ENCODE assay signal across 11 mouse cellular contexts in genomic region chr14:25513496-25513895, GRCm38 (mm10). TPM values are rescaled to one million over a fixed set of nuclear protein-coding genes. Genes with fewer than 3 reads are reported as not detected.
DNase-seq lines count a peak whose midpoint lies in the region; ATAC-seq and TF ChIP-seq lines count a peak whose summit lies in the region.
"Had no signal": no experiment of that assay in that cellular context is flagged by ENCODE, and none has a peak within 500 bp of the region (broad histone marks: within the 10 kb centered on the region; RNA-seq: fewer than 3 reads in every experiment).

No protein-coding gene starts in this region.

- no peaks in the 10 kb centered on the region for H3K9me3 ChIP-seq in forebrain, postnatal 0 days (ENCODE audit: low read length)
- H3K9me3 ChIP-seq in hindbrain, embryonic 11.5 days (ENCODE audit: control insufficient read depth, low read length) = no peaks in the 10 kb centered on the region

- ATAC-seq in forebrain, postnatal 0 days = 0 out of 2 replicates have a peak, but pooled peaks have one; percentile 42
- no peak for ATAC-seq in hindbrain, embryonic 11.5 days (ENCODE audit: low FRiP score)
- ATAC-seq in monocyte, adult 5-6 weeks (replicated peaks; ENCODE audit: insufficient number of reproducible peaks, low FRiP score, low TSS enrichment, poor library complexity, severe bottlenecking) = peak; percentile 21; the same call in 1 of the 2 replicates
- ATAC-seq: activated CD4-positive, CD25-positive, alpha-beta regulatory T cell, adult 4 months had no signal

- peak; percentile 84 for DNase-seq in gastrocnemius, adult 18-20 months (ENCODE audit: low spot score)
- no peak for DNase-seq in gastrocnemius, postnatal 4 days (ENCODE audit: low spot score in 2 of 2)
- no peak for DNase-seq in forebrain, postnatal 0 days
- DNase-seq in hindbrain, embryonic 11.5 days (ENCODE audit: low spot score) = no peak
- DNase-seq in thymus, postnatal 10 days (ENCODE audit: low spot score in 2 of 2) = no peak
- DNase-seq in right cerebral cortex, postnatal 25 days = no peak
- DNase-seq in frontal cortex, postnatal 10 days (ENCODE audit: low spot score in 2 of 2) = no peak
- DNase-seq: embryo, embryonic 11 days had no signal

- WGBS in forebrain, postnatal 0 days = 48% methylated on average over 8 of the region's 8 CpGs
- WGBS in hindbrain, embryonic 11.5 days = 71% methylated on average over 8 of the region's 8 CpGs

- H3K4me1 ChIP-seq in forebrain, postnatal 0 days (ENCODE audit: insufficient read depth) = peaks cover 13% of the 10 kb centered on the region
- H3K4me1 ChIP-seq in hindbrain, embryonic 11.5 days (replicated peaks; ENCODE audit: control insufficient read depth, insufficient read depth, low read length) = peaks cover 31% of the 10 kb centered on the region

- H3K36me3 ChIP-seq in forebrain, postnatal 0 days (ENCODE audit: insufficient read depth) = peaks cover 6% of the 10 kb centered on the region; the same call in 1 of the 2 replicates
- H3K36me3 ChIP-seq in hindbrain, embryonic 11.5 days (ENCODE audit: control insufficient read depth, insufficient read depth, low read length) = no peaks in the 10 kb centered on the region

- H3K27me3 ChIP-seq in forebrain, postnatal 0 days (ENCODE audit: insufficient read depth, low read length) = no peaks in the 10 kb centered on the region
- no peaks in the 10 kb centered on the region for H3K27me3 ChIP-seq in hindbrain, embryonic 11.5 days (ENCODE audit: control insufficient read depth, insufficient read depth, low read length)

- H3K9ac ChIP-seq in forebrain, postnatal 0 days = no peak overlapping the region
- no peak overlapping the region for H3K9ac ChIP-seq in hindbrain, embryonic 11.5 days (ENCODE audit: low read depth, low read length)

- TF ChIP-seq CTCF in forebrain, postnatal 0 days (IDR thresholded peaks at IDR 0.05; ENCODE audit: low read depth) = no peak

- H3K4me3 ChIP-seq in forebrain, postnatal 0 days (ENCODE audit: low read depth, low read length) = no peak overlapping the region
- H3K4me3 ChIP-seq in hindbrain, embryonic 11.5 days (ENCODE audit: low read depth, low read length) = no peak overlapping the region
- H3K4me3 ChIP-seq: myocyte had no signal

- no peak overlapping the region for H3K4me2 ChIP-seq in forebrain, postnatal 0 days (ENCODE audit: low read depth)
- H3K4me2 ChIP-seq in hindbrain, embryonic 11.5 days (replicated peaks; ENCODE audit: low read depth, low read length) = no peak overlapping the region; the same call in 1 of the 2 replicates

- H3K27ac ChIP-seq in forebrain, postnatal 0 days (ENCODE audit: low read depth, low read length) = no peak overlapping the region; the same call in 1 of the 2 replicates
- peak overlapping the region; percentile 77; the same call in 1 of the 2 replicates for H3K27ac ChIP-seq in hindbrain, embryonic 11.5 days (ENCODE audit: low read depth, low read length)

RNA-seq across cellular contexts. Expression of gene Zmiz1, which starts 54.5 kb away (rescaled TPM):
- 10 to 100 TPM; 26.6 to 28.6 TPM for total RNA-seq in gastrocnemius, adult 18-20 months (2021)
- 10 to 100 TPM; 53.8 to 55.2 TPM for total RNA-seq in gastrocnemius, postnatal 4 days (2021)
- 48.5 and 75.6 TPM in 2 replicates for total RNA-seq in forebrain, postnatal 0 days (2014; rRNA removed)
- polyA plus RNA-seq in forebrain, postnatal 0 days (2015; fragmentation: Nextera tagmentation; extraction: Ambion mirVana) = 27.7 and 38.0 TPM in 2 replicates
- polyA plus RNA-seq in hindbrain, embryonic 11.5 days (2014; fragmentation: Nextera tagmentation; extraction: Ambion mirVana) = 47.5 and 57.0 TPM in 2 replicates
- total RNA-seq in monocyte, adult 5-6 weeks (2017) = 18.2 to 63.6 TPM (median 22.9 TPM) in 3 replicates
